Mouse (Mus musculus): ENCODE data around the gene Ice2.
A peak's percentile ranks its signal among the peaks of the same experiment; 100 is the strongest.

The Ice2 gene

GRCm38 (mm10) chr9:69397760-69398452, at the start of gene Ice2:
Ice2 (plus strand) TSS chr9:69397906.
- DNase-seq (ENCODE audit: low spot score), result peak; percentile 67

- DNase-seq (ENCODE audit: low spot score), result no peak
These were observed 48.2 kb upstream of the Ice2 start for GRCm38 (mm10) chr9:69349537-69349936.

GRCm38 (mm10) chr9:69354228-69354627, 43.5 kb upstream of the Ice2 start:
- DNase-seq (ENCODE audit: low spot score), result no peak

GRCm38 (mm10) chr9:69357834-69358233, 39.9 kb upstream of the Ice2 start:
- peak; percentile 26 for DNase-seq (ENCODE audit: low spot score)

GRCm38 (mm10) chr9:69358797-69359196, 38.9 kb upstream of the Ice2 start:
- no peak for DNase-seq (ENCODE audit: low spot score)

- DNase-seq (ENCODE audit: low spot score), result no peak
These were observed 35.7 kb upstream of the Ice2 start for GRCm38 (mm10) chr9:69361951-69362445.

- DNase-seq (ENCODE audit: low spot score), result no peak
These were observed 34.9 kb upstream of the Ice2 start for GRCm38 (mm10) chr9:69362766-69363165.

- DNase-seq (ENCODE audit: low spot score), result no peak
These were observed 33.6 kb upstream of the Ice2 start for GRCm38 (mm10) chr9:69364117-69364516.

GRCm38 (mm10) chr9:69367055-69367454, 30.7 kb upstream of the Ice2 start:
- DNase-seq (ENCODE audit: low spot score), result no peak

- DNase-seq (ENCODE audit: low spot score), result peak; percentile 59
These were observed 29.6 kb upstream of the Ice2 start for GRCm38 (mm10) chr9:69368071-69368470.

- no peak for DNase-seq (ENCODE audit: low spot score)
These were observed 26.5 kb upstream of the Ice2 start for GRCm38 (mm10) chr9:69371046-69371724.

- DNase-seq (ENCODE audit: low spot score), result no peak
These were observed 24.8 kb upstream of the Ice2 start for GRCm38 (mm10) chr9:69372871-69373270.

- DNase-seq (ENCODE audit: low spot score), result no peak
These were observed 20.6 kb upstream of the Ice2 start for GRCm38 (mm10) chr9:69376982-69377653.

GRCm38 (mm10) chr9:69377654-69378045, 20.1 kb upstream of the Ice2 start:
- no peak for DNase-seq (ENCODE audit: low spot score)

GRCm38 (mm10) chr9:69380546-69380945, 17.2 kb upstream of the Ice2 start:
- DNase-seq (ENCODE audit: low spot score), result no peak

- no peak for DNase-seq (ENCODE audit: low spot score)
These were observed 16.0 kb upstream of the Ice2 start for GRCm38 (mm10) chr9:69381741-69382140.

GRCm38 (mm10) chr9:69384475-69384874, 13.2 kb upstream of the Ice2 start:
- no peak for DNase-seq (ENCODE audit: low spot score)

- DNase-seq (ENCODE audit: low spot score), result no peak
These were observed 12.8 kb upstream of the Ice2 start for GRCm38 (mm10) chr9:69384905-69385304.

- no peak for DNase-seq (ENCODE audit: low spot score)
These were observed 10.4 kb upstream of the Ice2 start for GRCm38 (mm10) chr9:69387296-69387695.

- DNase-seq (ENCODE audit: low spot score), result no peak
These were observed 7.1 kb upstream of the Ice2 start for GRCm38 (mm10) chr9:69390631-69391030.

GRCm38 (mm10) chr9:69394234-69394633, 3.5 kb upstream of the Ice2 start:
- no peak for DNase-seq (ENCODE audit: low spot score)

GRCm38 (mm10) chr9:69397432-69397759, 310 bp upstream of the Ice2 start:
- no peak for DNase-seq (ENCODE audit: low spot score)

GRCm38 (mm10) chr9:69398453-69398850, 746 bp downstream of the Ice2 start:
- no peak for DNase-seq (ENCODE audit: low spot score)
